Mouse (Mus musculus) testis, adult 2 months (tissue): ENCODE results near the gene Stx8.

Experiments
- CTCF ChIP-seq: fragments of 200-500 bp; IDR thresholded peaks from 2 replicates; pipeline ENCODE4 v1.5.1; 2012; ENCODE audit warnings: low read depth, mild to moderate bottlenecking, inconsistent platforms, low read length, moderate library complexity; ENCODE audit not compliant: control insufficient read depth, insufficient read depth, insufficient replicate concordance
- POLR2A ChIP-seq: fragments of 200-500 bp; IDR thresholded peaks from 2 replicates; pipeline ENCODE4 v1.6.1; 2012; ENCODE audit warnings: low read depth, mild to moderate bottlenecking, inconsistent platforms, low read length, moderate library complexity; ENCODE audit not compliant: control insufficient read depth

- no peak for TF ChIP-seq CTCF
- no peak for TF ChIP-seq POLR2A
Measured at GRCm38 (mm10) chr11:67921827-67922754, 43.9 kb upstream of the Stx8 start, which contains the start of gene Usp43.
